Mouse (Mus musculus): Measurements from ENCODE around the gene Nxnl1. TPM values are rescaled to one million over a fixed set of nuclear protein-coding genes. Genes with fewer than 3 reads are reported as not detected.

Gene Nxnl1
- polyA plus RNA-seq, 1 experiment, result not detected

DNA sequence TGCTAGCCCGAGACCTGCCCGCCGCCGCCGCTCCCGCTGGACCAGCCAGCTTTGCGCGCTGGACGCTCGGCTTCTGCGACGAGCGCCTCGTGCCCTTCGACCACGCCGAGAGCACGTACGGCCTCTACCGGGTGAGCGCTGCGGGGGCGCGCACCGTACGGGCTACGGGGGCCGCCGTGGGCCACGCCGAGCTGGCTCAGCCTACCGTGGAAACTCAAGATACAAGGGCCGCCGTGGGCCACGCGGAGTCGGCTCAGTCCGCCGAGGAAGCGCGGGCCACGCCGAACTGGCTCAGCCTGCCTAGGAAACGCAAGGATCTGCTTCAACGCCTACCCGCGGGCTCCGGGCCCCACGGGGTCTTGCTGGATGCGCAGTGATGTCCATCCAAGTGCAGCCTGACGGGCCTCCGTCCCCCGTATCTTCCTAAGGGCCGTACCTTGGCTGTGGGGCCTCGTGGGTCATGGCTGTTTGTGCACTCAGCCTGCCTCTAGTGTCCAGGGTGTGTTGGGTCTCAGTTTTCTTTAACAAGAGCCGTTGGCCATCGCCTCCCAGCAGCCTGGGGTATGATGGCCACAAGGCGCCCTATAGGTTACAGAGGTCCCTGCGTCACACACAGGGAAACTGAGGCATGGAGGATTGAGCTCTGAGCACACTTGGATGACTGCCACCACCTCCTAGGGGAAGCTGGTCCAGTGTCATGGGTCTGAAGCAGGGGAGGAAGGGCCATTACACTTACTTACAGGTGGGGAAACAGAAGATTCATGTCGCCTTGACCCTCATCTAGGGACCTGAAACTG lies 26.2 kb upstream of the Nxnl1 start:
- no peak for TF ChIP-seq POLR2A (IDR thresholded peaks at IDR 0.05; ENCODE audit: borderline replicate concordance, control insufficient read depth, low read depth, low read length)
- no peak; the same call in 1 of the 2 replicates for TF ChIP-seq CTCF (IDR thresholded peaks at IDR 0.05; ENCODE audit: control insufficient read depth, insufficient read depth, low read length)
- WGBS, result 3% methylated on average over 60 of the region's 60 CpGs
- H3K4me3 ChIP-seq (replicated peaks; ENCODE audit: control insufficient read depth, low read depth, low read length), result peak overlapping the region; percentile 80
- peak overlapping the region; percentile 99 for H3K27ac ChIP-seq (ENCODE audit: control insufficient read depth, insufficient read depth, low read depth, low read length, poor library complexity)
- peaks cover 18% of the 10 kb centered on the region for H3K4me1 ChIP-seq (ENCODE audit: control insufficient read depth, insufficient read depth, low read length)

DNA sequence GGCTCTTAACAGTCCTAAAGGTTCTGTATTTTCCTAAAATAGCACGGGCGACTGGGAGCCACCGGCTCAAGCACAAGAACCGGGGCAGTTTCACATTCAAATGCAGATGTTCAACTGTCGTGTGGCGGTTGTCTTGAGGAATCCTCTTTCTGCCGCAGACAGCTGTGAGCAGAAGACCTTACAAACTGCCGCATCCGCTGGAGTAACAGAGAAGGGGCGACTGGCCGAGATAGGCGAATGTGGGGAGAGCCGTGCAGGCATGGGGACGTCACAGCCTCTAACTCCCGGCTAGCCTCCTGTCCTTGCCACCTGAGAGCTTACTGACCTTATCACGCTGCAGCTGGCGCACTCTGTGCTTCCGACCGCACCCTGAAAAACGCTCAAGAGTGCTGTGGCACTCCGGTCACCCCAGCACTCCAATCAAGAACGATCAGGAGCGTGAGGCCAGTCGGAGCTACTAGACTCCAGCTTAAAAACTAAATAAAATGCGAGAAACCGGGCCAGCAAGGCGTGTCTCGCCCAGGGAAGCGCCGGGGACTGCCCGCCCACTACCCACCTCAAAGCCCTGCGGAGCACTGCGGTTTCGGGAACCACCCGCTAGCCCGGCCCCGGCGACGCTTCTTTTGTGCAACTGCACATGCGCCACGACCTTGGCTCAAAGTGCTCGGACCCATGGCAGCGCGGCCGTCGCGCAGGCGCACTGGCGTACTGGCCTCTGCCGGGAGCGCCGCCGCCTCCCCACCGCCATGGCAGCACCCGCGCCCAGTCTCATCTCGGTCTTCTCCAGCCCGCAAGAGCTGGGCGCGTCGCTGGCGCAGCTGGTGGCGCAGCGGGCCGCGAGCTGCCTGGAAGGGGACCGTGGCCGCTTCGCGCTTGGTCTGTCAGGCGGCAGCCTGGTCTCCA lies 25.3 kb upstream of the Nxnl1 start, which contains the start of gene Pgls:
Gene Pgls, plus strand, starts transcription at position 706 of the 903 bp plus-strand sequence.
- under 1% methylated on average over 71 of the region's 71 CpGs for WGBS
- TF ChIP-seq POLR2A (IDR thresholded peaks at IDR 0.05; ENCODE audit: borderline replicate concordance, control insufficient read depth, low read depth, low read length), result peak; percentile 88; the same call in 1 of the 2 replicates
- TF ChIP-seq CTCF (IDR thresholded peaks at IDR 0.05; ENCODE audit: control insufficient read depth, insufficient read depth, low read length), result no peak
- Histone ChIP-seq H3K4me1 (ENCODE audit: control insufficient read depth, insufficient read depth, low read length) (peaks cover 18% of the 10 kb centered on the region), H3K4me3 (replicated peaks; ENCODE audit: control insufficient read depth, low read depth, low read length) (peak within 1 kb of the TSS; percentile 80), H3K27ac (ENCODE audit: control insufficient read depth, insufficient read depth, low read depth, low read length, poor library complexity) (peak within 1 kb of the TSS; percentile 99)

DNA sequence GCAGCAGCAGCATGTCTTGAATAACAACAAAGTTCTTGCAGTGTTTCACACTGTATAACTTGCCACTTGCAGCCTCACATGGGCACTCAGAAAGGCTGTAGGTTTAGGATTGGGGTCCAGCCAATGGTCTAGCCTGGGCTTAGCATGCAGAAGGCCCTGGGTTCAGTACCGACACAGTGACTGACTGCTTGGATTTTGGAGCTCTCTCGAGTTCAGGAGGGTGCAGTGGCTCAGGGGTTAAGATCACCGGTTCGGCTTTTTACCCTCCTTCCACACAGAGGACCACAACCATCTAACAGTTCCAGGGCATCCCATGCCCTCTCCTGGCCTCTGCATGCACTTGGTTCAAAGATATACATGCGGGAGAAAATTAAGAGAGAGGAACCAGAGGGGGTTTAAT lies 24.6 kb upstream of the Nxnl1 start:
- WGBS, result 14% methylated on average over 5 of the region's 5 CpGs
- no peak for TF ChIP-seq CTCF (IDR thresholded peaks at IDR 0.05; ENCODE audit: control insufficient read depth, insufficient read depth, low read length)
- no peak for TF ChIP-seq POLR2A (IDR thresholded peaks at IDR 0.05; ENCODE audit: borderline replicate concordance, control insufficient read depth, low read depth, low read length)
- Histone ChIP-seq H3K4me3 (replicated peaks; ENCODE audit: control insufficient read depth, low read depth, low read length) (peak overlapping the region; percentile 80), H3K4me1 (ENCODE audit: control insufficient read depth, insufficient read depth, low read length) (peaks cover 16% of the 10 kb centered on the region), H3K27ac (ENCODE audit: control insufficient read depth, insufficient read depth, low read depth, low read length, poor library complexity) (peak overlapping the region; percentile 99)

DNA sequence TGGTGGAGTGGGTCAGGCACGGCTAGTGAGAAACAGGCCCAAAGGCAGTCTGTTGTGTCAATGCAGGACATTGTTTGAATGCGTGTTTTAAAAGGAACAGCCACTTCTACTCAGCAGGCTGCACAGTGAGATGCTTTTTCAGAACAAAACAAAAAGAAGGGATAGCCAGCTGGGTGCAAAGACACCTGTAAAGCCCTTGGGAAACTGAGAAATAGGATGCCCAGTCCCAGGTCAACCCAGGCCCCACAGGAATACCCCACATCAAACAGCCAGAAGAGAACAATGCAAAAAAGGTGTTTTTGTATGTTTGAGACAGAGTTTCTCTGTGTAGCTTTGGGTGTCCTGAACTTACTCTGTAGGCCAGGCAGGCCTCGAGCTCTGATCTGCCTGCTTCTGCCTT lies 22.4 kb upstream of the Nxnl1 start:
- TF ChIP-seq POLR2A (IDR thresholded peaks at IDR 0.05; ENCODE audit: borderline replicate concordance, control insufficient read depth, low read depth, low read length) (no peak), CTCF (IDR thresholded peaks at IDR 0.05; ENCODE audit: control insufficient read depth, insufficient read depth, low read length) (no peak)
- WGBS, result 83% methylated on average over 3 of the region's 3 CpGs
- H3K4me1 ChIP-seq (ENCODE audit: control insufficient read depth, insufficient read depth, low read length), result peaks cover 10% of the 10 kb centered on the region
- no peak overlapping the region for H3K27ac ChIP-seq (ENCODE audit: control insufficient read depth, insufficient read depth, low read depth, low read length, poor library complexity)
- no peak overlapping the region for H3K4me3 ChIP-seq (replicated peaks; ENCODE audit: control insufficient read depth, low read depth, low read length)

DNA sequence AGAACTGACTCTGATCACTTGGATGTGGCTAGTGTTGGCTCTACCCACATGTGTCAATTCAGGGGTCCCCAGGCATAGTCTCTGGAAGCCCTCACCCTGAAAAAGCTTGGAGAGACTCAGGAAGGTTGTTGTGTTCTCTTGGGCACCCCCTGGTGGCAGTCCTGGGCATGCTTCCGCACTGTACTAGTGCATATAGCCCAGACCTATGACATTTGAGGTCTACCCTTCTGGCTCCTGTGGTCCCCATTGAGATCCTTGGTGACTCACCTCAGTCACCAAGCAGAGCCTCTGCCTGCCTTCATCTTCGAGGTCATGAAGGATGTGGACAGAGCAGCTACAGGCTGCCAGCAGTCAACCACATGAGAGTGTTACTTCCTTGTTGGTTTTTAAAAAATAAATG lies 20.5 kb upstream of the Nxnl1 start:
- TF ChIP-seq CTCF (IDR thresholded peaks at IDR 0.05; ENCODE audit: control insufficient read depth, insufficient read depth, low read length) (peak; percentile 61; the same call in 1 of the 2 replicates), POLR2A (IDR thresholded peaks at IDR 0.05; ENCODE audit: borderline replicate concordance, control insufficient read depth, low read depth, low read length) (no peak)
- Histone ChIP-seq H3K4me1 (ENCODE audit: control insufficient read depth, insufficient read depth, low read length) (peaks cover 8% of the 10 kb centered on the region), H3K27ac (ENCODE audit: control insufficient read depth, insufficient read depth, low read depth, low read length, poor library complexity) (no peak overlapping the region), H3K4me3 (replicated peaks; ENCODE audit: control insufficient read depth, low read depth, low read length) (no peak overlapping the region)
- WGBS, result 43% methylated on average over 2 of the region's 2 CpGs

DNA sequence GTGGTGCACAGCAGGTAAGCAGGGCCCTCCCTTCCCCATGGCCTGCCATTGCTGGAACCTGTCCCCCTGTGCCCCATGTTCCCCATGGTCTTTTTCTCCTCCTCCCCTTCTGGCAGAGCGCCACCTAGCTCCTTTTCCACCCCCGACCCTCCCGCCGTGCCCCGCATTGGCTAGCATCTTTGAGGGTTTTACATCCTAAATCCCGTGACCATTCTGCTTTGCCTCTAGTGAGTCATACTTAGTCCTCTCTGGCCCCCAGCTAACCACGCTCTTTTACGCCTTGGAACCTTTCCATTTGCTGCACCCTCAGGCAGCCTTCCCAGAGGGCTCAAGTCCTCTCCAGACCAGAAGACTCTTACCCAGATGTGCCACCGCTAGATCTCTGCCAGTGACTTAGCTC lies 13.8 kb upstream of the Nxnl1 start:
- Histone ChIP-seq H3K4me1 (ENCODE audit: control insufficient read depth, insufficient read depth, low read length) (no peaks in the 10 kb centered on the region), H3K27ac (ENCODE audit: control insufficient read depth, insufficient read depth, low read depth, low read length, poor library complexity) (no peak overlapping the region), H3K4me3 (replicated peaks; ENCODE audit: control insufficient read depth, low read depth, low read length) (no peak overlapping the region)
- WGBS, result 85% methylated on average over 9 of the region's 9 CpGs
- TF ChIP-seq POLR2A (IDR thresholded peaks at IDR 0.05; ENCODE audit: borderline replicate concordance, control insufficient read depth, low read depth, low read length), result no peak
- TF ChIP-seq CTCF (IDR thresholded peaks at IDR 0.05; ENCODE audit: control insufficient read depth, insufficient read depth, low read length), result no peak

DNA sequence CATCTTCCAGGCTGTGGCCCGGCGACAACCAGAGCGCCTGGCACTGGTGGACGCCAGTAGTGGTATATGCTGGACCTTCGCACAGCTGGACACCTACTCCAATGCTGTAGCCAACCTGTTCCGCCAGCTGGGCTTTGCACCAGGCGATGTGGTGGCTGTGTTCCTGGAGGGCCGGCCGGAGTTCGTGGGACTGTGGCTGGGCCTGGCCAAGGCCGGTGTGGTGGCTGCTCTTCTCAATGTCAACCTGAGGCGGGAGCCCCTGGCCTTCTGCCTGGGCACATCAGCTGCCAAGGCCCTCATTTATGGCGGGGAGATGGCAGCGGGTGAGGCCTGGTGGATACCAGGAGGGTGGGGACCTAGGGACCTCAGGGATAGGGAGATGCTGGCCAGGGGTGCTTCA lies 13.1 kb upstream of the Nxnl1 start:
- no peak overlapping the region for H3K4me3 ChIP-seq (replicated peaks; ENCODE audit: control insufficient read depth, low read depth, low read length)
- no peak overlapping the region for H3K27ac ChIP-seq (ENCODE audit: control insufficient read depth, insufficient read depth, low read depth, low read length, poor library complexity)
- TF ChIP-seq CTCF (IDR thresholded peaks at IDR 0.05; ENCODE audit: control insufficient read depth, insufficient read depth, low read length) (no peak), POLR2A (IDR thresholded peaks at IDR 0.05; ENCODE audit: borderline replicate concordance, control insufficient read depth, low read depth, low read length) (no peak)
- H3K4me1 ChIP-seq (ENCODE audit: control insufficient read depth, insufficient read depth, low read length), result no peaks in the 10 kb centered on the region
- WGBS, result 84% methylated on average over 14 of the region's 14 CpGs

DNA sequence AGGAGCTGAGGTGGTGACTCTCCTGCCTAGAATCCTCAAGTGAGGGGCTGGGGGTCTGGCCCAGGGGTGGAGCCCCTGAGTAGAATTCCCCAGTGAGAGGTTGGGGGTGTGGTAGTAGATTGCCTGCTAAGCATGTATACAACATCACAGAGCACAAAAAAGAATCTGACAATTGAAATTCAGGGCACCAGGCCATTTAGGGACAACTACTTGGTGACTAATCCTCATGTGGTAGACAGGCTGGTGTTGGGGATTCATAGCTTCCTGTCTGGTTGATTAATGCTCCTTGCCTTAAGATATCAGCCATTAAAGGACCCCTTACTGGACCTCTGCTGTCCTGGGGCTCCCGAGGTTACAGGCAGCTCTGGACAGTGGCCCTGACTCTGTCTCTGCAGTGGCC lies 12.6 kb upstream of the Nxnl1 start:
- no peak overlapping the region for H3K27ac ChIP-seq (ENCODE audit: control insufficient read depth, insufficient read depth, low read depth, low read length, poor library complexity)
- no peak for TF ChIP-seq POLR2A (IDR thresholded peaks at IDR 0.05; ENCODE audit: borderline replicate concordance, control insufficient read depth, low read depth, low read length)
- no peak for TF ChIP-seq CTCF (IDR thresholded peaks at IDR 0.05; ENCODE audit: control insufficient read depth, insufficient read depth, low read length)
- 75% methylated on average over 1 of the region's 1 CpGs for WGBS
- H3K4me1 ChIP-seq (ENCODE audit: control insufficient read depth, insufficient read depth, low read length), result no peaks in the 10 kb centered on the region
- no peak overlapping the region for H3K4me3 ChIP-seq (replicated peaks; ENCODE audit: control insufficient read depth, low read depth, low read length)

Measured in bone marrow, adult 2 months (tissue).